Mouse (Mus musculus): ENCODE measurements around the gene Tdrd6. TPM values are rescaled to one million over a fixed set of nuclear protein-coding genes. Genes with fewer than 3 reads are reported as not detected.

Gene Tdrd6
- polyA plus RNA-seq (2012; rRNA removed): 186 and 202 TPM in 2 replicates

GRCm38 (mm10) chr17:43629496-43630426, at the start of gene Tdrd6:
Tdrd6 (minus strand) TSS chr17:43630299.
- H3K27me3 ChIP-seq (ENCODE audit: control insufficient read depth, insufficient read depth, low read length): no peaks in the 10 kb centered on the region
- H3K27ac ChIP-seq (ENCODE audit: control insufficient read depth, insufficient read depth, low read depth, low read length): peak within 1 kb of the TSS; percentile 95
- H3K4me1 ChIP-seq (ENCODE audit: control insufficient read depth, insufficient read depth, low read length): peaks cover 14% of the 10 kb centered on the region
- TF ChIP-seq POLR2A (IDR thresholded peaks at IDR 0.05; ENCODE audit: control insufficient read depth, low read depth, low read length): no peak; the same call in 1 of the 2 replicates
- no peak for TF ChIP-seq CTCF (IDR thresholded peaks at IDR 0.05; ENCODE audit: control insufficient read depth, insufficient read depth, insufficient replicate concordance, low read depth, low read length)
- H3K4me3 ChIP-seq (ENCODE audit: control insufficient read depth, low read depth, low read length): peak within 1 kb of the TSS; percentile 91
- peaks cover 1% of the 10 kb centered on the region; the same call in 1 of the 2 replicates for H3K36me3 ChIP-seq (ENCODE audit: control insufficient read depth, insufficient read depth, low read length)

GRCm38 (mm10) chr17:43677317-43677716, 47.2 kb upstream of the Tdrd6 start:
- Histone ChIP-seq H3K36me3 (ENCODE audit: control insufficient read depth, insufficient read depth, low read length) (no peaks in the 10 kb centered on the region), H3K4me1 (ENCODE audit: control insufficient read depth, insufficient read depth, low read length) (no peaks in the 10 kb centered on the region), H3K27me3 (ENCODE audit: control insufficient read depth, insufficient read depth, low read length) (no peaks in the 10 kb centered on the region), H3K27ac (ENCODE audit: control insufficient read depth, insufficient read depth, low read depth, low read length) (no peak overlapping the region), H3K4me3 (ENCODE audit: control insufficient read depth, low read depth, low read length) (no peak overlapping the region)
- no peak for TF ChIP-seq CTCF (IDR thresholded peaks at IDR 0.05; ENCODE audit: control insufficient read depth, insufficient read depth, insufficient replicate concordance, low read depth, low read length)
- no peak for TF ChIP-seq POLR2A (IDR thresholded peaks at IDR 0.05; ENCODE audit: control insufficient read depth, low read depth, low read length)

DNA sequence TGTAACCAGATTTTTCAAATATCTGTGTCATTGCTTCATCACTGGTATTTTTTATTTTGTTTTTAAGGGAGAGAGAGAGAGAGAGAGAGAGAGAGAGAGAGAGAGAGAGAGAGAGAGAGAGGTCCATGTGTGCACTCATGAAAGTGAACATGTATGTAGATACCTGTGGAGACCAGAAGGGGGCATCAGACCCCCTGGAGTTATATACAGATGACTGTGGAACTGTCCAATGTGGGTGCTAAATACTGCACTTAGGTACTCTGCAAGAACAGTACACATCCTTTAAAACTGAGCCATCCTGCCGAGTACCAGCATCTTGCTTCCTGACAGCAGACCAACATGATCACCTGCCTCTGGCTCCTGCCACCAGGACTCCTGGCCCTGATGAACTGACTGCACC, 46.1 kb upstream of the Tdrd6 start:
- no peaks in the 10 kb centered on the region for H3K36me3 ChIP-seq (ENCODE audit: control insufficient read depth, insufficient read depth, low read length)
- no peak overlapping the region for H3K4me3 ChIP-seq (ENCODE audit: control insufficient read depth, low read depth, low read length)
- H3K4me1 ChIP-seq (ENCODE audit: control insufficient read depth, insufficient read depth, low read length): no peaks in the 10 kb centered on the region
- H3K27ac ChIP-seq (ENCODE audit: control insufficient read depth, insufficient read depth, low read depth, low read length): no peak overlapping the region
- H3K27me3 ChIP-seq (ENCODE audit: control insufficient read depth, insufficient read depth, low read length): no peaks in the 10 kb centered on the region
- TF ChIP-seq CTCF (IDR thresholded peaks at IDR 0.05; ENCODE audit: control insufficient read depth, insufficient read depth, insufficient replicate concordance, low read depth, low read length) (no peak), POLR2A (IDR thresholded peaks at IDR 0.05; ENCODE audit: control insufficient read depth, low read depth, low read length) (no peak)

DNA sequence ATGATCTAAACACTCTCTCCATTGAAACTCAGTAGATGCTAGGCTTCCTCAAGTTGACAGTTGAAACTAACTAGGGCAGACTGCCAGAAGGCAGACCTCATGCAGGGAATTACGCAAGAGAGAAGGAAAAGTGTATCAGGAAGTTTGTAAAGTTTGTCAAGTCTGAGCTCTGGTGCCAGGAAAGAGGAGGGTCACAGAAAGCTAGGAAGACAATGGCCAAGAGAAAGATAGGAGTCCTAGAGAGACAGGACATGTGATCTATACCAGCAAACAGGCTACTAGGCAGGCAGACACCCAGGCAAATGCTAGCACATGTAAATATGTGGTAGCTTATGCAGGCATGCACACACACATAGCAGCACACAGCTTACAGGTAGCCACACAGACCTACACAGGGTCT, 45.1 kb upstream of the Tdrd6 start:
- no peaks in the 10 kb centered on the region for H3K36me3 ChIP-seq (ENCODE audit: control insufficient read depth, insufficient read depth, low read length)
- H3K4me1 ChIP-seq (ENCODE audit: control insufficient read depth, insufficient read depth, low read length): no peaks in the 10 kb centered on the region
- H3K27ac ChIP-seq (ENCODE audit: control insufficient read depth, insufficient read depth, low read depth, low read length): no peak overlapping the region
- TF ChIP-seq POLR2A (IDR thresholded peaks at IDR 0.05; ENCODE audit: control insufficient read depth, low read depth, low read length): no peak
- no peak for TF ChIP-seq CTCF (IDR thresholded peaks at IDR 0.05; ENCODE audit: control insufficient read depth, insufficient read depth, insufficient replicate concordance, low read depth, low read length)
- H3K4me3 ChIP-seq (ENCODE audit: control insufficient read depth, low read depth, low read length): no peak overlapping the region
- H3K27me3 ChIP-seq (ENCODE audit: control insufficient read depth, insufficient read depth, low read length): no peaks in the 10 kb centered on the region

- TF ChIP-seq POLR2A (IDR thresholded peaks at IDR 0.05; ENCODE audit: control insufficient read depth, low read depth, low read length): no peak
- no peak for TF ChIP-seq CTCF (IDR thresholded peaks at IDR 0.05; ENCODE audit: control insufficient read depth, insufficient read depth, insufficient replicate concordance, low read depth, low read length)
- H3K27ac ChIP-seq (ENCODE audit: control insufficient read depth, insufficient read depth, low read depth, low read length): no peak overlapping the region
- no peak overlapping the region for H3K4me3 ChIP-seq (ENCODE audit: control insufficient read depth, low read depth, low read length)
- H3K36me3 ChIP-seq (ENCODE audit: control insufficient read depth, insufficient read depth, low read length): no peaks in the 10 kb centered on the region
- no peaks in the 10 kb centered on the region for H3K27me3 ChIP-seq (ENCODE audit: control insufficient read depth, insufficient read depth, low read length)
- peaks cover 3% of the 10 kb centered on the region for H3K4me1 ChIP-seq (ENCODE audit: control insufficient read depth, insufficient read depth, low read length)
Measured at GRCm38 (mm10) chr17:43671907-43672306, 41.8 kb upstream of the Tdrd6 start.

DNA sequence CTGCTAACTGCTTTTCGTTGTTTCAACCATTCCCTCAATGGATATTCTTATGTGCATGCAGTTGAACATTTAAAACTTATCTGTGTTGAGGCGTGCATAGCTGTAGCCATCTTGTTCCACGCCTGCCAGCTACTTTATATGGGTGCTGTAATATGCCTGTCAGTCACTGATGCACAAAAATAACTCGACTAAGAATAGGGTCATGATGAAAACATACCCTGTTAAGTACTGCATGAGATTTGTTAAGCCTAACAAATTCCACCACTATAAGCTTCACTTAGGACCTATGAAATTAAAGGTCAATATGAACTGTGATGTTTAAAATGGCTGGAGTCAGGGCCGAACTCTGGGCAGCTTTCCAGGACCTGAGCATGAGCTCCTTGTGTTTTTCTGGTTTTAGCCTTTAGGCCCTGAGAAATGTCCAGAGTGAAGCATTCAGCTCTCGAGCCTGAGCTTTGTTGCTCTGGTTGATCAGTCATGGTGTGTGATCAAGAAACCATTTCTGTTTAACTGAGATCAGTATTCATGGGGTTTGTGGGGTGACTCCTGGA, 39.1 kb upstream of the Tdrd6 start:
- Histone ChIP-seq H3K27ac (ENCODE audit: control insufficient read depth, insufficient read depth, low read depth, low read length) (no peak overlapping the region), H3K36me3 (ENCODE audit: control insufficient read depth, insufficient read depth, low read length) (no peaks in the 10 kb centered on the region), H3K27me3 (ENCODE audit: control insufficient read depth, insufficient read depth, low read length) (no peaks in the 10 kb centered on the region), H3K4me3 (ENCODE audit: control insufficient read depth, low read depth, low read length) (peak overlapping the region; percentile 59), H3K4me1 (ENCODE audit: control insufficient read depth, insufficient read depth, low read length) (peaks cover 5% of the 10 kb centered on the region)
- TF ChIP-seq POLR2A (IDR thresholded peaks at IDR 0.05; ENCODE audit: control insufficient read depth, low read depth, low read length) (no peak), CTCF (IDR thresholded peaks at IDR 0.05; ENCODE audit: control insufficient read depth, insufficient read depth, insufficient replicate concordance, low read depth, low read length) (no peak)

- Histone ChIP-seq H3K27ac (ENCODE audit: control insufficient read depth, insufficient read depth, low read depth, low read length) (peak within 1 kb of the TSS; percentile 81), H3K4me1 (ENCODE audit: control insufficient read depth, insufficient read depth, low read length) (peaks cover 5% of the 10 kb centered on the region), H3K4me3 (ENCODE audit: control insufficient read depth, low read depth, low read length) (peak within 1 kb of the TSS; percentile 98), H3K36me3 (ENCODE audit: control insufficient read depth, insufficient read depth, low read length) (no peaks in the 10 kb centered on the region), H3K27me3 (ENCODE audit: control insufficient read depth, insufficient read depth, low read length) (no peaks in the 10 kb centered on the region)
- no peak for TF ChIP-seq CTCF (IDR thresholded peaks at IDR 0.05; ENCODE audit: control insufficient read depth, insufficient read depth, insufficient replicate concordance, low read depth, low read length)
- TF ChIP-seq POLR2A (IDR thresholded peaks at IDR 0.05; ENCODE audit: control insufficient read depth, low read depth, low read length): no peak
Measured at GRCm38 (mm10) chr17:43667290-43667843, 37.3 kb upstream of the Tdrd6 start, which contains the start of gene Cyp39a1. Cyp39a1 (plus strand) TSS chr17:43667425.

Measured in testis, adult 2 months (tissue).